Mouse (Mus musculus) heart, embryonic 15.5 days (tissue): Measurements from ENCODE around the gene Cog5. TPM values are rescaled to one million over a fixed set of nuclear protein-coding genes. Genes with fewer than 3 reads are reported as not detected.
A peak's percentile ranks its signal among the peaks of the same experiment; 100 is the strongest.

ENCODE experiments used
- ATAC-seq: fragments of 200-750 bp; cut with Nextera tagmentation; replicated peaks from 2 replicates; pipeline ENCODE4 v1.8.0; 2017; ENCODE audit warnings: low read depth, moderate TSS enrichment; ENCODE audit not compliant: insufficient number of reproducible peaks, insufficient read depth, low FRiP score
- H3K27ac ChIP-seq: fragments of 300-500 bp; sonication (generic); 2 replicates; pipeline ENCODE4 v1.5.1; 2015; ENCODE audit warnings: mild to moderate bottlenecking, inconsistent platforms
- H3K27me3 ChIP-seq: fragments of 300-500 bp; sonication (generic); 2 replicates; pipeline ENCODE4 v1.6.1; 2015; ENCODE audit warnings: inconsistent platforms
- H3K36me3 ChIP-seq: fragments of 300-500 bp; sonication (generic); 2 replicates; pipeline ENCODE4 v1.6.1; 2015; ENCODE audit warnings: mild to moderate bottlenecking, inconsistent platforms
- H3K4me1 ChIP-seq: fragments of 300-500 bp; sonication (generic); replicated peaks from 2 replicates; pipeline ENCODE4 v1.6.1; 2015; ENCODE audit warnings: inconsistent platforms
- H3K4me2 ChIP-seq: fragments of 300-500 bp; sonication (generic); 2 replicates; pipeline ENCODE4 v1.6.1; 2015; ENCODE audit warnings: inconsistent platforms, mild to moderate bottlenecking, moderate library complexity
- H3K4me3 ChIP-seq: fragments of 300-500 bp; sonication (generic); 2 replicates; pipeline ENCODE4 v1.5.1; 2015; ENCODE audit warnings: mild to moderate bottlenecking, inconsistent platforms
- H3K9ac ChIP-seq: fragments of 300-500 bp; sonication (generic); 2 replicates; pipeline ENCODE4 v1.6.1; 2015; ENCODE audit warnings: mild to moderate bottlenecking, inconsistent platforms
- H3K9me3 ChIP-seq: fragments of 300-500 bp; sonication (generic); replicated peaks from 2 replicates; pipeline ENCODE4 v1.6.1; 2016; ENCODE audit warnings: inconsistent platforms
- WGBS: fragments of 180-500 bp; shearing (Covaris S2); methylation state at CpG from one replicate; pipeline ENCODE4 v1.1.7; 2015; ENCODE audit warnings: mixed read lengths; 5-methylcytosine and 5-hydroxymethylcytosine counted together
- polyA plus RNA-seq: library from polyadenylated mRNA; unstranded; fragments of >200 nt; fragmentation: Nextera tagmentation; extraction: Ambion mirVana; gene quantifications from 2 replicates; pipeline ENCODE4 v1.2.1, GENCODE M21; 2015

Cog5 gene
- polyA plus RNA-seq, 1 experiment from 2014 or later, result 24.1 TPM

DNA sequence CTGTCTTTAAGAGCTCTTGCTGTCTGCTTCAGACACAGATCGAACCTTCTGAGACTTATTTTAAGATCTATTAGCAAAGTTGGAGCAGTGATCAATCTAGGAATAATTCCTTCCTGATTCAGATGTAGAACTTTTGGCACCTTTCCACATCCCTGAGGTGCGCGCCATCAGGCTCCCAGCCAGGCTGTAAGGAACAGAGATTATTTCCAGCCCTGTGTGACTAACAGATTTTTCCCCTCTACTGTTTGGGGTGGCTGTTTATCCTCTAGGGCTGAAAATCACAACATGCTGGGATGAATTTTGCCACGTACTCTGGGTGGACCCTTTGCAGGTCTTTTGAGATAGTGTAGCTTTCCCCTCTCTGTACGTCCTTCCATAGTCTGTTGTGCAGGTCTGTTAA is 170.2 kb downstream of the Cog5 start:
- Histone ChIP-seq H3K36me3 (no peaks in the 10 kb centered on the region), H3K4me1 (peaks cover 8% of the 10 kb centered on the region; the same call in 1 of the 2 replicates), H3K9me3 (no peaks in the 10 kb centered on the region), H3K4me3 (no peak overlapping the region), H3K27ac (peak overlapping the region; percentile 45), H3K27me3 (no peaks in the 10 kb centered on the region), H3K9ac (no peak overlapping the region), H3K4me2 (no peak overlapping the region)
- ATAC-seq, result no peak
- WGBS, result 50% methylated on average over 5 of the region's 5 CpGs

DNA sequence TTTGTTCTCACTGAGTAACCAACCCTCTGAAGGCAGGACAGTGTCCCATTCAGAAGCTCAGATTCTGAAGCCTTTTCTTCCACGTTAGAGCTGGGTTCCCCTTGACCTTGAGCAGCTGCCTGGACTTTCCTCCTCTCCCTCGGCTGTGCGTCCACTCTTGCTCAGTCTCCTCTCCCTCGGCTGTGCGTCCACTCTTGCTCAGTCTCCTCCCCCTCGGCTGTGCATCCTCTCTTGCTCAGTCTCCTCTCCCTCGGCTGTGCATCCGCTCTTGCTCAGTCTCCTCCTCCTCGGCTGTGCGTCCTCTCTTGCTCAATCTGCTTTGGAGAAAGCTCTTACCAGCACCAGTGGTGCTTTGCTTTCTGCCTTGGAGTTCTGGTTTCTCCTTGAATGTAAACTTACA is 171.2 kb downstream of the Cog5 start:
- H3K9me3 ChIP-seq, result no peaks in the 10 kb centered on the region
- H3K4me1 ChIP-seq, result peaks cover 8% of the 10 kb centered on the region; the same call in 1 of the 2 replicates
- H3K9ac ChIP-seq, result no peak overlapping the region
- H3K4me3 ChIP-seq, result no peak overlapping the region
- no peaks in the 10 kb centered on the region for H3K27me3 ChIP-seq
- no peak overlapping the region for H3K4me2 ChIP-seq
- no peak for ATAC-seq
- H3K27ac ChIP-seq, result no peak overlapping the region
- H3K36me3 ChIP-seq, result no peaks in the 10 kb centered on the region
- 65% methylated on average over 10 of the region's 10 CpGs for WGBS

DNA sequence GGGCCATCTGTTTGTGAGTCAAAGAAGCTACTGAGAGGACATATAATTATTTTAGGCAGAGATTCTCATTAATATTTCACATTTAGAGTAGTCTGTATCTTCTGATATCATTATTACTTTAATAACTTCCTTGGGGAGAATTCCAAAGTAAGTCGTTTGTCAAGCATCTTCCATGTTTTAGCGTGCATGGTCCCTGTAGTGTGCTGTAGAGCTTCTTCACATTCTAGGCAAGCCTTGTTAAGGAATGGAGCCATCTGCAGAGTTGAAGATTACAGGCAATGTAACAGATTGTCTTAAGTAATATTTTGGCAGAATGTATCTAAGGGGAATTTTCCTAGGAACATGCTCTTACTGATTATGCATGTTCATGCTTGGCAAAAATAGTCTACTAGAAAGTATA is 171.8 kb downstream of the Cog5 start:
- Histone ChIP-seq H3K4me3 (no peak overlapping the region), H3K4me2 (no peak overlapping the region), H3K9ac (no peak overlapping the region), H3K36me3 (no peaks in the 10 kb centered on the region), H3K9me3 (no peaks in the 10 kb centered on the region), H3K4me1 (peaks cover 8% of the 10 kb centered on the region; the same call in 1 of the 2 replicates), H3K27me3 (no peaks in the 10 kb centered on the region), H3K27ac (no peak overlapping the region)
- 89% methylated on average over 2 of the region's 2 CpGs for WGBS
- ATAC-seq, result no peak

DNA sequence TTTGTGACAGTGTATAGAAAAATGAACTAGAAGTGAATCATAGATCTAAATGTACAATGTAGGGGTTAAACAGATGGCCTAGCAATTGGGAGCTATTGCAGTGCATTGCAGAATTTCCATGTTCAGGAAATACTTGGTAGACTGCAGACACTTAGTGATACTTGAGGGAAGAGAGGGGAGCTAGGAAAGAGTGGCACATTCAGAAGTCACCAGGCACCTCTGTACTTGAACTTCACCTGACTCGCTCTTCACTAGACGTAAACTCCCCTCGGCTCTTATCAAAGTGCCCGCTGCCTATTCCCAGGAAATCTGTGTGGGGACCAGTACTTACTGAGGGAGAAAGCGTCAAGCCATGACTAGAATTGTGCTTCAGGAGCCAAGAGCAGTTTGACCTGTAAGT is 180.8 kb downstream of the Cog5 start:
- H3K4me3 ChIP-seq, result no peak overlapping the region
- no peak for ATAC-seq
- no peak overlapping the region for H3K9ac ChIP-seq
- no peak overlapping the region for H3K4me2 ChIP-seq
- no peaks in the 10 kb centered on the region for H3K27me3 ChIP-seq
- no peak overlapping the region for H3K27ac ChIP-seq
- H3K4me1 ChIP-seq, result no peaks in the 10 kb centered on the region
- H3K36me3 ChIP-seq, result no peaks in the 10 kb centered on the region
- H3K9me3 ChIP-seq, result no peaks in the 10 kb centered on the region
- WGBS, result 50% methylated on average over 5 of the region's 5 CpGs

DNA sequence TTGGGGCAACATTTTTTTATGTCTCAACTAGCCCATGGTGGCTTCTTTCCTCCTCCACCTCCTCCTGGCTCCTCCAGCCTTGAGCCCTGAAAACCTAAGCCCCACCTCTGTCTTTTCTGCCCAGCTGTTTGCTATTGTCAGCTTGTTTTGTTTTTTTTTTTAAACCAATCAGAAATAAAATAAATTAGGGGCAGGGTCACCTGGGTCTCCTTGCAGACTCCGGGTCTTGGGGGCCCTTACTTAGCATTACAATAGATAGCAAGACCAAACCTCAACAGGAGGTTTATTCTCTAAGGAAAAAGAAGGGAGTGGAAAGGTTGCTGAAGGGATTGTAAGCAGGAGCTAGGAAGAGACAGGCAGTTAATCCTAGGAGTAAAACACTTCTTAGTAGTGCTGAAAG is 181.5 kb downstream of the Cog5 start:
- no peaks in the 10 kb centered on the region for H3K27me3 ChIP-seq
- no peak overlapping the region for H3K9ac ChIP-seq
- no peak for ATAC-seq
- 41% methylated on average over 1 of the region's 1 CpGs for WGBS
- H3K27ac ChIP-seq, result no peak overlapping the region
- H3K4me3 ChIP-seq, result no peak overlapping the region
- no peaks in the 10 kb centered on the region for H3K4me1 ChIP-seq
- no peaks in the 10 kb centered on the region for H3K36me3 ChIP-seq
- no peak overlapping the region for H3K4me2 ChIP-seq
- H3K9me3 ChIP-seq, result no peaks in the 10 kb centered on the region

DNA sequence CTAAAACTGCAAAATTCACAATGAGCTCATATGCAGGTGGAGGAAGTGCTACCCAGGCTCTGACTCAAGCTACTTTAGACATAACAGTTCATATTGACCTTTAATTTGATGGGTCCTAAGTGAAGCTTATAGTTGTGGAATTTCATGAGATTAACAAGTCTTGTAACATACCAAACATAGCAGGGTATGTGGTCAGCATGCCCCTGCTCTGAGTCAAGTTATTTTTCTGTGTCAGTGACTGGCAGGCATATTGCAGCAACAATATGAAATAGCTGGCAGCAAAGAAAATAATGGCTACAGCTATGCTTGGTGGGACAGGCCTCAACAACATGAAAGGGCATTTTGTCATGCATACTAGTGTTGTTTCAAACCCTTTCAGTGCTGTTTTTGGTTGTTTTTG is 183.9 kb downstream of the Cog5 start:
- Histone ChIP-seq H3K4me3 (no peak overlapping the region), H3K27ac (no peak overlapping the region), H3K27me3 (no peaks in the 10 kb centered on the region), H3K9me3 (no peaks in the 10 kb centered on the region), H3K36me3 (peaks cover 4% of the 10 kb centered on the region; the same call in 1 of the 2 replicates), H3K9ac (no peak overlapping the region), H3K4me2 (no peak overlapping the region), H3K4me1 (no peaks in the 10 kb centered on the region)
- ATAC-seq, result no peak

DNA sequence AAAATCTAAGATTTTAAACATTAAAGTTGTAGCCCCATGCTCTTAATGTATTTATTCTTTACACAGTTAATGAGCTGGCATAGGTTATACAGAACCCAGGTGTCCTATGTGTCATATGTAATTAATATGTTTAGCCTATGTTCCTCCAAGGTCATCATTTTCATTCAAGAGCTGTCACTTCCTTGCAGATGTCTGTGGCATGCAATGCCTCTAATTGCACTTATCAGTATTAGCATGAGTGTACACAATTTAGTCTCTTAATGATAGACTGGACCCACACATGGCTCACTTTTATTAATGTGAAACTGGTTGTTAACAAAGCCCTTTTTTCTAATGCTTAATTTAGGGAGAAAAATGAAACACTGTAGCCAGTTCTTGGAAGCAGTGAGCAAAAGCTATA is 184.6 kb downstream of the Cog5 start:
- Histone ChIP-seq H3K4me1 (no peaks in the 10 kb centered on the region), H3K4me3 (no peak overlapping the region), H3K4me2 (no peak overlapping the region), H3K36me3 (peaks cover 4% of the 10 kb centered on the region; the same call in 1 of the 2 replicates), H3K9ac (no peak overlapping the region), H3K27ac (no peak overlapping the region), H3K9me3 (no peaks in the 10 kb centered on the region), H3K27me3 (no peaks in the 10 kb centered on the region)
- no peak for ATAC-seq

DNA sequence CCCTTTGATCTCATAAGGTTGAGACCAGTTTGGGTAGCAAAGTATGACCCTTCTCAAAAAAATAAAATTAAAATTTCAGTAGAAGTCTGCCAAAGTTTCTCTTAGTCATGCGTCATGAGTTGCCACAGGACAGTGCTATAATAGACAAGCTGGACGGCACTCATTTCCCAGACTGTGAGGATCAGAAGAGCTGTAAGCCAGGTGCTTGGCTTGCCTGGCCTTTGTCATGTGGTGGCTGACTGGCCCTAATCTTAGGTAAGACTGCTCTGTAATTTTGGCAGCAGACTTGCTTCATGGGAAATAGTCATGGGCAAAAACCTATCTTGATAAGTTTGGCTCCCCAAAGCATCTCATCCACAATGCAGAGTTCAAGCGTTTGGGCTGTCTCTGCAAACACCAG is 191.4 kb downstream of the Cog5 start:
- Histone ChIP-seq H3K9me3 (no peaks in the 10 kb centered on the region), H3K4me1 (peaks cover 15% of the 10 kb centered on the region), H3K36me3 (peaks cover 4% of the 10 kb centered on the region; the same call in 1 of the 2 replicates), H3K9ac (no peak overlapping the region), H3K4me3 (no peak overlapping the region), H3K27ac (no peak overlapping the region), H3K27me3 (no peaks in the 10 kb centered on the region), H3K4me2 (no peak overlapping the region)
- 65% methylated on average over 3 of the region's 3 CpGs for WGBS
- ATAC-seq, result no peak

DNA sequence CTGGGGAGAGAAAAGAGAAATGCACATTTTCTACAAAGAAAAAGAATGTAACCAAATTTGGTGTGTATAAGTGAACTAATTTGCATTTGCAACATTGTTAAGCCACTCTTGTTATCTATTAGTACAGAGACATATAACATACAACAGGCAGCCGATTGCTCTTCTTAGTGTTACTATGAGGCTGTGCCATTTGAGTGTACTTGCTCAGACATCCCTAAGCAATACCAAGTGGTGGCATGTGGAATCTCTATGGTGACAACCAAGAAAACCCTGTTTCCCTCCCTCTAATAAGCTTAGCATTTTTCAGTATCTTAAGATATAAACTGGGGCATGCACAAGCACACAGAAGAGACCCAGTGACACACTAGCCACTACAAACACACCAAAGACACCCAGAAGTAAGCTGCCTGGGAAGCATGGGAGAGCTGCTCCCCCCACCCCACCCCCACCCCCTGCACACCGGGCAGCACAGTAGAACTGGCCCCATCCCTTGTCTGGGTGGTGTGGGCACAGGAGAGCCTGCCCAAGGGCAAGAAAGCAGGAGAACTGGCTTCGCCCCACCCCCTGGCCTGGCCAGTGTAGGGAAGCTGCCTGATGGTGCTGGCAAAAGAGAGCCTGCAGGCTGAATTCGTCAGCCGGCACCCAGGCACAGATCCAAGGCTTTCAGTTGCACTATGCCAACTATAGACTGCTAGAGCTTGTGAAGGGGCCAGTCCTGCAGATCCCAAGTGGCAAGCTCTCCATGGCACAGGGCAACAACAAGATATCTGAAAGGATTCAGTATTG is 194.2 kb downstream of the Cog5 start:
- no peak overlapping the region for H3K4me2 ChIP-seq
- H3K4me3 ChIP-seq, result no peak overlapping the region
- H3K9me3 ChIP-seq, result no peaks in the 10 kb centered on the region
- 51% methylated on average over 5 of the region's 5 CpGs for WGBS
- peaks cover 15% of the 10 kb centered on the region for H3K4me1 ChIP-seq
- H3K27ac ChIP-seq, result peak overlapping the region; percentile 82
- no peaks in the 10 kb centered on the region for H3K27me3 ChIP-seq
- H3K36me3 ChIP-seq, result no peaks in the 10 kb centered on the region
- peak; percentile 88 for ATAC-seq
- no peak overlapping the region for H3K9ac ChIP-seq

DNA sequence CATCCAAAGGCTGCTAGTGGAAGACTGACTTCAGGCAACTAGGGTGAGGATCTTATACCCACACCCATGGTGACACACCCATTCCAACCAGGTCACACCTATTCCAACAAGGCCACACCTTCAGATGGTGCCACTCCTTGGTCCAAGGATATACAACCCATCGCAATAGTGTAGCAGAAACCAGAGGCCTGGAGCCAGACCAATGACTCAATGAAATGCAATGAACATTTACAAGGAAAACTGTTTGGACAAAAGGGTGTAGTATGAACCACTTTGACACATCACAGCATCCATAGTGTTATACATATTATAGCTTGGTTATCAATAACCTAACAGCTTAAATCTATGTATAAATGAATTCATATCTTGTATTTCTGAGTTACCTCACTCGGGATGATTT is 194.9 kb downstream of the Cog5 start:
- no peak overlapping the region for H3K4me2 ChIP-seq

DNA sequence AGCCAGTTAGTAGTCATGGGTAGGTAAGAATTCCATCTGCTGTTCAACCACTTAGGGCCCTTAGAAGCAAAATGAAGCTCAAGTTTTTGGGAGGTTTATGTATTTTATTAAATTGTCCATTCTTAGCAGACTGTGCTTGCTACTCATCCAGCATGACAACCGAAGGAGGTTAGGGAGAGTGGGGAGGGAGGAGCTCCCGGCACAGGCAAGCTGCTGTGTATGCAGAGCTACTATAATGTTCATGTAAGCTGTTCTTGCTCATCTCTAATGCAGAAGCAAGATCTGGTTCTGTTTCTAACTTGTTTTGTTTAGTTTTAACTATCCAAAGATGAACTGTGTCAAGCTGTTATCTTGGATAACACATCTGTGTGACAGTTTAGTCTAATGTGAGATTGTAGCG is 199.4 kb downstream of the Cog5 start:
- Histone ChIP-seq H3K9ac (no peak overlapping the region), H3K27me3 (no peaks in the 10 kb centered on the region), H3K4me2 (no peak overlapping the region), H3K4me1 (peaks cover 2% of the 10 kb centered on the region), H3K4me3 (no peak overlapping the region), H3K9me3 (no peaks in the 10 kb centered on the region), H3K36me3 (no peaks in the 10 kb centered on the region), H3K27ac (no peak overlapping the region)
- 71% methylated on average over 3 of the region's 3 CpGs for WGBS
- no peak for ATAC-seq

More for the DNA sequence above, 194.9 kb downstream of the Cog5 start:
- peaks cover 15% of the 10 kb centered on the region for H3K4me1 ChIP-seq
- 88% methylated on average over 2 of the region's 2 CpGs for WGBS
- no peaks in the 10 kb centered on the region for H3K9me3 ChIP-seq
- H3K27ac ChIP-seq, result no peak overlapping the region
- ATAC-seq, result no peak
- no peaks in the 10 kb centered on the region for H3K27me3 ChIP-seq
- no peak overlapping the region for H3K4me3 ChIP-seq
- H3K36me3 ChIP-seq, result no peaks in the 10 kb centered on the region
- no peak overlapping the region for H3K9ac ChIP-seq

DNA sequence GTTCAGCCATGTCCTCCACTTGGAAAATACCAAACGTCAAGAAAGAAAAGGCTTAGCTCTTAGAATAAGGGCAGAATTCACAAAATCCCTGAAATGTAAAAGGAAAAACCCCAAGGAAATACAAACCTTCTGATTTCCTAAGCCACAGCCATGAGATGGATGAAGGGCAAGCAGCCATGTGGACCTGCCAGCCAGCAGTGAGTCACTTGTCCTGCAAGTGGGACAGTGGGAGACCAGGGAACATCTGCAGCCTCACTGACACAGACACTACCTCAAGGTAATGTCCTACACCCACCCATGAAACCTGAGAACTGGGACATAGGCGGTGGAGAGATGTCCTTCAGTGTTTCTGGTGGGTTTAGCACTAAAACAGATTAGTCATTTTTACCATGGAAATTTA is 200.1 kb downstream of the Cog5 start:
- Histone ChIP-seq H3K27ac (no peak overlapping the region), H3K9me3 (no peaks in the 10 kb centered on the region), H3K9ac (no peak overlapping the region), H3K27me3 (no peaks in the 10 kb centered on the region), H3K36me3 (no peaks in the 10 kb centered on the region), H3K4me1 (no peaks in the 10 kb centered on the region), H3K4me2 (no peak overlapping the region), H3K4me3 (no peak overlapping the region)
- no peak for ATAC-seq
- WGBS, result 83% methylated on average over 2 of the region's 2 CpGs
